Mouse (Mus musculus): ENCODE measurements around the gene Pdzph1. TPM values are rescaled to one million over a fixed set of nuclear protein-coding genes. Genes with fewer than 3 reads are reported as not detected.

Gene Pdzph1
- polyA plus RNA-seq, 1 experiment = not detected

DNA sequence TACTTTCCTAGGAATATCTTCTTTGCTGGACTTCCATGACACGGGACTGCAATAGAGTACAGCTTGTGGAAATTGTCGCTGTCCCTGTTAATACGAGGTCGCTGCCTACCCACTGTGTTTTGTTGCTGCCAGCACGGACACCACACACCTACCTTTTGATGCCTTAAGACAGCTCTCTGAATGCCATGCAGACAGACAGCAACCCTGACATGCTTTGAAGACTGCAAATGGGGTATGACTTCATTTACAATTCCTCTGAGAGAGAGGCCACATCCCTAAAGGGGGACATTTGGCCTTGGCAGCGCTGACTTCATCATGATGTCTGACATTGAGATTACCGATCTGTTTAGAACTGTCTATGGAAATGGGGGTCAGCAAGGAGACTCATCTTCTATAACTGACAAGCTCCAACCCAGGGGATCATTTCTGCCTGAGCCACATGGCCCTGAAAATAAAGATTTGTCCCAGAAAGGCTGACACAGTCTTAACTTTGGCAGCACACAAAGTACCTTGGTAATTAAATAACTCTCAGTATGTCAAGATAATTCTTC lies 67.8 kb downstream of the Pdzph1 start:
- DNase-seq (ENCODE audit: low spot score) = no peak

- no peak for DNase-seq (ENCODE audit: low spot score)
Observed at GRCm38 (mm10) chr17:58922821-58923220, 68.4 kb downstream of the Pdzph1 start.

GRCm38 (mm10) chr17:58919927-58920326 lies 71.2 kb downstream of the Pdzph1 start:
- no peak for DNase-seq (ENCODE audit: low spot score)

DNA sequence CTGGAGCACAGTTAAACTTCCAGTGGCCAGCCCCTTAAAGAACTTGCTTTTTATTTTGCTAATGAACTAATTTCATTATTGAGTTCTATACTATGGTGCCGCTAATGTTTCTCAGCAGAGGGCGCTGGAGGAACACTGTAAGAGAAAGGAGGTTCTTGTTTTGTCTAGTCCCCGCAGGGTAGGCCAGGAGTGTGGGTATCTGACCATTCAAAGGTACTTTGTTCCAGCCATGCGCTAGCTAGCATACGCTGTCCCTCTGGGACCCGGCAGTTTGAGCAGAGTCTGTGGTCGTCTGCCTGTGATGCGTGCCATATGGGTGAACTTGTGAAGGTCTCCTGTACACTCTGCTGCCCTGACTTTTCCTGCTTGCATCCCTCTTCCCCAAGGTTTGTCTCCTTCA lies 72.1 kb downstream of the Pdzph1 start:
- no peak for DNase-seq (ENCODE audit: low spot score)

- no peak for DNase-seq (ENCODE audit: low spot score)
Observed at GRCm38 (mm10) chr17:58918539-58918938, 72.6 kb downstream of the Pdzph1 start.

DNA sequence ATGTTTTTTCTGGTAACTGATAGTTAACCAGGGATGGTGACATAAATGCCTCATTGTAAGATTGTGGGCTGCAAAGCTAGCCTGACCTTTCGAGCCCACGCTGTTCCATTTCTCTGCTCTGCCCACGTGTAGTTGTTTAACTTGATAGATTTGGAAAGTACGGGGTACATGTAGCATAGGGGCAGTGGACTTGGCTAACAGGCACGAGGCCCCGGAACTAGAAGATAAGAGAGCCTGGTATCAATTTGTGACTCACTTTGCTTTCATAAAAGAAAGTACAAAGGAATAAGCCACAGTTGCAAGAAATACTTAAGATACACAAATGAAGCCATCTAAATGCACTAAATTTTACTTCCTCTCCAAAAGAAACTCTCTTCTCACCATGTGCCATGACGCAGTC lies 79.6 kb downstream of the Pdzph1 start:
- DNase-seq (ENCODE audit: low spot score) = no peak

DNA sequence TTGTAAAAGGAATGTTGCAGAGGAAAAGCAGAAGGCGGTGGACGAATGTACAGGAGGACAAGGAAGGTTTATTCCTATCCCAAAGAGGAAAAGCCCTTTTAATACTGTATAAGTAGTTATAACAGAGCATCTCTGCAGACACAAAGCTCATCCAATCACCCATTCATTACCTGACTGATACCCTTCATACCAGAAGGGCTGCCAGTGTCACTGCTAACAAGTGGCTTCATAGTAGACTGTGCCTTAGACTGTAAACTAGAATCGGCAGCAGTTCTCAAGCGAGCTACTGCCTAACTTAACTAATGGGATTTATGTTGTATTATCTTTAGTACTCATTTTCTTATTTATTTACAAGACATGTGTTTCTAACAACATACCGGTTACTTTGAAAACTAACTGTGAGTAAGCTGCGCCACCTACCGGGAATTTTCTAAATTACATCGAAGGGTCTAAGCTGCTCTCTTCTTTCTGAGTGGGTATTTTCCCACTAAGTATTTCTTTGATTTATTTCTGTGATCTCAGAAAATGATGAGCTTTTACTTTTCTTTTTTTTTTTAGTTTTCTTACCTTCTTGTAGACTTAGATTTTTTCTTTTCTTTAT lies 82.0 kb downstream of the Pdzph1 start:
- DNase-seq (ENCODE audit: low spot score) = no peak

DNA sequence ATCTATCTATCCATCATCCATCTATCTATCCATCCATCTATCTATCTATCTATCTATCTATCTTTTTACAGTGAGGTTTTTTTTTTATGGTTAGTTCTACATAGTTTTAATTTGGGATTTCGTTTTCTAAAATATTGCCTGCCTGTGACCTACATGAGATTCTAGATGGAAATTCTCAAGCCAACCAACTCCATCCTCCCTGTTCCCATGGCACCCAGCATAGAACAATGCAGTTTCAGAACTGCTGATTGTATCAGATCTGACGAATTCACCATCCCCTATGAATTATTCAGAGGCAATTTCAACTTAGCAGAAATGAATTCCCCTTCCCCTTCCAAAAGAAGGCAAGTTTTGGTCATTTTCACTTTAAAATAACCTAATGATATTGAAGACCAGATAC lies 85.2 kb downstream of the Pdzph1 start:
- DNase-seq (ENCODE audit: low spot score) = no peak

DNA sequence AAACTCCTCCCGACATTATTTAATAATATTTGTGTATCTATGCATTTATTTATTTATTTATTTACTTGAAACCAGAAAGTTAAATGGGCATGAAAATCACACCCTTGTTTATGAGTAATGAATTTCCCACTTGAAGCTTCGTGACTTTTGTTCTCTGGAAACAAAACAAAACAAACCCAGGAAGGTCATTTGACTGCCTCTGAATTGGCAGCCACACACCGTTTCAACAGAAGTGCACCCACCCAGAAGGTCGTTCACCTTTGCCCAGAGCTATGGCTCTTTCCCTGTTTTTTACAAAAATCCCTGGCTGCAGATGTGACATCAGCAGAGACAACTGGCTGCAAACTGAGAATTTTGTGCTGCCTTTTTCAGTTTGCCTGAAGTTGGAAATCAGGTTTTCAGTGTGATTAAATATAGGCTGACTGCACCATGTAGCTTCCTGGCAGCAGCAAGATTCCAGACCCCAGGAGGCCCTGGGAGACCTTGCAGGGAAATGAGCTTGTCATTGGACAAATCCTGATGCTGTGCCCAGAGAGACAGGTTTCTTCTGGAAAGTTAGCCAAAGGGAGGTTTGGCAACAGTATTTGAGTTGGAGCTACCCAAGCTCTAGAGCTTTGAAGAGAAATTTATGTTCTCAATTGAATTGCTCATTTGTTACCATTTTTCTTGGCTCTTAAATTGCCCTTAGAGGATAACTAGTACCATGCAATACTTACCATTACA lies 99.5 kb downstream of the Pdzph1 start:
- no peak for DNase-seq (ENCODE audit: low spot score)

- no peak for DNase-seq (ENCODE audit: low spot score)
Observed at GRCm38 (mm10) chr17:58889905-58890645, 101.1 kb downstream of the Pdzph1 start.

- no peak for DNase-seq (ENCODE audit: low spot score)
Observed at GRCm38 (mm10) chr17:58884393-58884792, 106.8 kb downstream of the Pdzph1 start.

DNA sequence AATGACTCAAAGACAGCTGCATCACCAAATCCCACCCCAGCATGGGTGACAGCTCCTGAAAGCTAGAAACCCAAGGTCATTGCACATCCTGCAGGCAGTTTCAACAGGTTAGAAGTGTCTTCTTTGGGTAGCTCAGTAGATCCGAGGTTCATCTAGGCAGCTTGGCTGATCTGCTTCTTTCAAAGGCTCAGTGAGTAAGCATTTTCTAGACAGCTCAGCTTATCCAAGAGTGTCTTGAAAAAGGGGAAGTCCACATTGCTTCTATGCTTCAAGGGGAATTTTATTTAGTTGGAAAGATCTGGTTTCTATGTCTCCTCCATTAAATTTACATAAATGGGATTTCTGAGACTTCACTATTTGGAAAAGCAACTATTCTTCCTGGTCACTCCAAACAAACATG lies 117.8 kb downstream of the Pdzph1 start:
- no peak for DNase-seq (ENCODE audit: low spot score)

- DNase-seq (ENCODE audit: low spot score) = no peak
Observed at GRCm38 (mm10) chr17:58870795-58871194, 120.4 kb downstream of the Pdzph1 start.

Other genes with a start within 250 kb of the Pdzph1 start
- gene Nudt12, start 22.0 kb upstream of the Pdzph1 start, polyA plus RNA-seq (2012; rRNA removed) = 6.2 and 6.6 TPM in 2 replicates

Measured in urinary bladder, adult 2 months (tissue).